Mouse (Mus musculus) CD4-positive, CD25-positive, alpha-beta regulatory T cell, adult 4 months (primary cell): ENCODE measurements around the gene Exoc5. TPM values are rescaled to one million over a fixed set of nuclear protein-coding genes. Genes with fewer than 3 reads are reported as not detected.

Experiments
- ATAC-seq: one replicate; pipeline ENCODE4 v1.8.0; 2017
- polyA plus RNA-seq, 2 experiments: library from polyadenylated mRNA; unstranded; fragments of 100-300 nt; shearing (Covaris generic); gene quantifications; one replicate each; pipeline ENCODE4 v1.2.1; 2017

The Exoc5 gene
- polyA plus RNA-seq, 2 experiments from 2014 or later, result 12.1 to 16.7 TPM

DNA sequence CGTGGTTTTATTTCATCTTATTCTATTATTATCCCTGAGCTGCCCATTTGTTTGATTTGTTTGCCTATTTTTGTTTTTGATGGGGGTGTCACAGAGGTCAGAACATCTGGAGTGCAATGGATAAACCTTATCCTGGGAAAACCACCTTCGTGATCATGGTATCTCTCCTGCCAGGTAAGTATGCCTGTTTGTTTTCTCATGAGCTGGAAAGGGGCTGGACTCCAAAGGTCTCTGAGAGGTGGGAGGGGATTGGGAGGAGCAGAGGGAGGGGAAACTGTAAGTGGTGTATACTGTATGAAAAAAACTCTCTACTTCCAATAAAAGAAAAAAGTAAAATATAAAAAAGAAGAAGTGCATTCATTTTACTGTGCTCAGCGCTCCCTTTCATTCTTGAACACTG, 64.8 kb downstream of the Exoc5 start:
- no peak for ATAC-seq

DNA sequence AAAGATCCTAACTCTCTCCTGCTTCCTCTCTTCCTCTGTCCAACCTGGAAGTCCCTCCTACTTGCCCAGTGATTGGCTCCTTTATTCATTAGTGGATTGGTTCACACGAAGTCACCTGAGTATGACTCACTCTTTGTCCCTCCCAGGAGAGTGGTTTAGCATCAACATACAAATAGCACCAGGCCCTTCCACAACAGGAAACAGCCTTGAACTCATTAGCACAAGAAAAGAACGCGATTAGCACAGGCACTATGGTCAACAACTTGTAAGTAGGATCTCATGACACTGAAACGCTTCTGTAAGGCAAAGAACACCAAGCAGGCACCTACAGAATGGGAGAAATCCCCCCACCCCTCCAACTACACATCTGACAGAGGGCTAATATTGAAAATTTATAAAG, 67.7 kb downstream of the Exoc5 start:
- ATAC-seq, result no peak

DNA sequence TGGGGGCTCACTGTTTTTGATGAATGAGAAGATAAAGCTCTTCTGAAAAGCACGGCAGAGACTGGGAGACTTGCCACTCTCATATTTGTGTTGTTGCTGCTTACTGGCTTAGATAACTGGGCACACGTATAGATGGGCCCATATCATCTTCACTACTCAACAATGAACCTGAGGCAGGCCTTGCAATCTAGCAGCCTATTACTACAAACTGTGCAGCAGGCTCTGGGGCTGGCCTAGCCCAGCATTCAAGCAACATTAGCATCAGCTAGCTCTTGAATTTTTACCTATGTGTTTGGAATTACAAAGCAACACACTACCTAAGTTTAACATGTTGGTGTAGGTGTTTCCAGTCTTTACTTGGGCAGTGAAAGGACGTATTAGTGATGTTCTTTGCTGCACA, 72.6 kb downstream of the Exoc5 start:
- no peak for ATAC-seq

DNA sequence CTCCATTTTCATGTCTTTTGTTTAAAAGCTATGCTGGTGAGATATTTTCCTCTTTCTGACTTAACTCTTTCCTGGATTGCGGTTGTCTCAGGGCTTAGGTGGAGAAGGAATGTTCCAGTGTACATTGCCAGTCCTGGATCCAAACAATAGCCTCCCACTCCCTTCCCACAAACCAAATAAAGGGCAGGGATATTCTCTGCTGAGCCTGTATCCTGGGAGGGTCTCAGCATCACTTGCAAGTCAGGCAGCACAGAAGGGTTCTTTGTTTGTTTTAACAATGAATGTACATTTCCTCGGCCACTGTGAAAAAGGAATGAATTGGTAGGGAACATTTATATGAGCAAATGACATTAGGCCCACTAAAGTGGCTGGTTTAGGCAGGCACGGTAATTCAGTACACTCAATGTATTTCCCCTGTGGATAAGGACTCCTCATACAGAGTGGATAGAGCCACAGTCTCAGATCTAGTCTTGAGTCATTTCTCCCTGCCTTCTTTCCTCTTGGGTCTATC, 74.3 kb downstream of the Exoc5 start:
- no peak for ATAC-seq

DNA sequence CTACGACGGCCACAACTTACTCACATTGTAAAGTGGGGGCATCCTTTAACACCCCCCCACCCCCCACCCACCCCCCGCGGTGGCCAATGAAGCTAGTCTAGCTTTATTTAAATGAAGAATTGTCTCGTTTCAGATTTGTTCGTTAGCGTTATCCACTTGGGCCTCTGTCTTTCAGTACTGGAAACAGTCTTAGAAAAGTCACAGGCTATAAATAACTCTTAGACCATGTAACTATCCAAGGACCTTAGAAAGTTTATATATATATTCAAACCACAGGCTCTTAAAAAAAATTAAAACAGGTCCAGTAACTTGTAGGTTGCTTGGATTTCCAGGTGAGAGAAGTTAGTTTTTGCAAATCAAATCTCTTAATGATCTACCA, 75.3 kb downstream of the Exoc5 start:
- no peak for ATAC-seq

DNA sequence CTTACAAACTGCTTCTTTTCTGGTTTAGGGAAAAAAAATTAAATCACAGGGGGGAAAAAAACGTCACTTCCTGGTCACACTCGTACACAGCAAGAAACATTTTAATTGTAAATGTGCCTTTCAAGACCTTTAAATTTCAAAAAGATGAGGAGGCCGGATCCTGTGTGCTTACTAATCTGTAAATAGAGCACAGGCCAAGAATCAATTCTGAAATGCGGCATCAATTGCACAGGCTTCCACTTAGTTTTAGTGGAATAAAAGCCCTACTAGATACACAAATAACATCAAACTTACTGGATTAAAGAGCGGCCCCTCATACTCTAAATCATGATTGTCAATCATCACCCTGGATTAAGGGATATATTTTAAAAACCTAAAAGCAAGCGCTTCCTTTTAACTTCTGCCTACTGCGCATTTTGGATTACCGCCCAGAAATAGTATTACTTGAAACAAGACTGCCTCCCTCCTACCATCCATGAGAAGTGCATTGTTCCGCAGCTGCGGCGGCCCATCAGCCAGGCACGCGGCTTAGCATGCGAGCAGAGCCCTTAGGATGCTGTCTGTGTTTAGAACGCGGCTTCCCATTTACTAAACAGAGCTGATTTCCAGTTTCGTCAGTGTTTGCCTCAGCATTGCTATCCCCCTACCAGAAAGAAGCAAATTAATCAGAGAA, 75.8 kb downstream of the Exoc5 start:
- no peak for ATAC-seq

DNA sequence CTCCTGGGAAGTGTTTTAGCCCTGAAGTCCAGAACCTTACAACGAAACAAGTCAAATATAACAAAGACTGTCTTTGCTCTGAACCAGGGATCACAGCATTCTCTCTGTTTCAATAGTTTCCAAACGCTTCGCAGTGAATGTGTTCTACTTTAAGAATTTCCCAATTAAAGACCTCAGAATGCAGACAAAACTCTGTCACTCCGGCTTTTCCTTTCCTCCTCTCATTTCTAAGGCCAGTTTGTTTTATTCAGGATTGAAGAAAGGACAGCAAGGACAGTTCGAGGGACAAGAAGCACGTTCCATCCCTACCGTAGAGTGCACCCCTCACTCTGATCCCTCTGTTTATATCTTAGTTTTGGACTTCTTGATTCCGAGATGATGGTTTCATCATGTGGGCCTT, 76.6 kb downstream of the Exoc5 start:
- no peak for ATAC-seq

DNA sequence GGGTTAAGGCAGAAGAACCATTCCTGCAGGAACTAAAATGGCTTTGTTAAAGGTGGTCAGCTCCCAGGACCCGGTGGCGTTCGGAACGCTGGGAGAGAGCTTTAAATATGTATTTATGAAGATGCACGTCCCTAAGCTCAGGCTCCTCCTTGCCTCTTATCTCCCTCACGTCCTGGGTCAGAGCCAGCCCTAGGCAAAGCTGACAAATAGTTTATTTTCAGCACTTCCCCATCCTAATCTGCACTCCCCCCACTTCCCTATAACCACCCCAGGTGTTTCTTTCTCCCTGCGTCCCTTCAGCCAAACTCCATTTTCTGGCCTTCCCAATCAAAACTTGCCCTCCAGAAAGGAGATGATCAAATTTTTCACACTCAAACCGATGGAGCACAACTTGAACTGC, 80.2 kb downstream of the Exoc5 start:
- ATAC-seq, result no peak

DNA sequence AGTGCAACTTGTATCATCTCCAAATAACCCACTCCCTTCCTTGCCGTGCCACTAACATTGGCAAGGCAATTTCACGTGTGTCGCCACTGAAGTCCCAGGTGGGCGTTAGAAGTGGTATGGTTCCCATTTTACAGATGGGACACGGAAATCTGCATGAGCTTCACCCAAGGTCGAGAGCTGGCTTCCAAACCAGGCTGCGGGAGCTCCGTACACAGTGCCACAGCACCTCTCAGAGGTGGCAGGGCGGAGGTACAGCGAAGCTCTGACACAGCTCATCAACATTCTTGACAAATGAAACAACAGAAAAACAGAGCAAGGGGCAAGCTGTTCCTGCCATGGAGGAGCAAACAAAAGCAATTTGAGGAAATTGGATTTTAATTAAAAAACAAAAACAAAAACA, 80.8 kb downstream of the Exoc5 start:
- ATAC-seq, result no peak

DNA sequence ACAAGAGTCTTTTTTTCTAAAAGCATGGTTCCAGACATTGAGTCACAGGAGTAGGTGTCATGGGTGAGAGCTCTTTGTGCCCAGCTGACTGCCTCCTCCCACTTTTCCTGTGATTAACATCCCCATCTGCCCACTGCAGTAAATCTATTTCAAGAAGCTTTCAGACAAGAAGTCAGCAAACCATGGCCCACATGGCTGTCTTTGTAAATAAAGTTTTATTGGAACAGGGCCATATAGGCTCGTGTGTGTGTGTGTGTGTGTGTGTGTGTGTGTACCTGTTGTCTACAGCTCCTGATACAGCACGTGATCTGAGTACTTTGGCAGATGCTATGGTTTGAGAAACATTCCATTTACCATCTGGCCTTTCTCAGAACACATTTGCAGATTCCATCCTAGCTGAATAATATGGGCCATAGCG, 87.5 kb downstream of the Exoc5 start:
- no peak for ATAC-seq

DNA sequence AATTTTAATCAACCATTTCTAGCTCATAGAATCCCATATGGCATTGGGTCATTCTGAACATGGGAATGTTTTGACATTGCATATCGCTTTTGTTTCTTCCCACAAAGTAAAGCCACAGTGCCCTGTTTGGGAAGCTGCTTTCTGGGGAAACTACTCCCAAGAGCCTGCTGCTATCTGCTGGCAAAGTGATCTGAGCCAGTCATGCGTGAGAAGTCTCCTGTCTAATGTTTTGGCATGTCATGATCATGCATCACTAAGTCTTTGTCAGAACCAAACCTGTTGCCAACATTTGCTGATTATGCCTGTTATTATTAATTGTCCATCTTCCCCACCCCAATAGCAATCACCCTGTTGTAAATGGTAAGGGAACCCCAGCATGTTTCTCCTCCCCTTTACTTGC, 94.9 kb downstream of the Exoc5 start:
- no peak for ATAC-seq

DNA sequence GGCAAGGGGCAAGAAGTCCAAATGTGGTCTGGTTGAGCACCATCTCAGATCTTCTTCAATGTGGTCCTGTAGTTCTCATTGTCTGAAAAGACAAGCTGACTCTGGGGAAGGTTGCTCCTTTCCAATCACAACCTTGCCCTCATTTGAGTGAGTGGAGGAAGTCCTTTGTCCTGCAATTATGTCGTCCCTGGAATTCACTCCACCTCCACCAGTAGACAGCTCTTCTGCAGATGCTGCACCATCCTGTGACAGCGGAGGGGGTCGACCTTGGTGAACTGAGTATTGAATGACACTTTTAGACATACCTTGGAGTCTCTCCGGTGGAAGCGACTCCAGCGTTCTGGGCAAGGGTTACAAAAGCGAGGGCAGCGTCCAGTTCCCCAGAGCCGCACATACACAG, 97.8 kb downstream of the Exoc5 start:
- no peak for ATAC-seq

Other genes with a start within 250 kb of the Exoc5 start
- 10 to 100 TPM; 52.9 to 53.8 TPM for gene Ap5m1, start 556 bp downstream of the Exoc5 start, polyA plus RNA-seq
- 1 to 10 TPM; 4.5 to 9.4 TPM for gene Naa30, start 105.6 kb upstream of the Exoc5 start, polyA plus RNA-seq
- gene ccdc198, start 178.8 kb upstream of the Exoc5 start, polyA plus RNA-seq, result under 1 TPM; 0.19 to 0.27 TPM